Mouse (Mus musculus): ENCODE measurements at regions not wholly inside any gene's neighbourhood (a gene's known extent, or its start where the extent isn't known, plus 50 kb on each side); places are given as distances from the start of the nearest gene placed in this dataset.

GRCm38 (mm10) chr6:13758946-13759345, 80.8 kb downstream of the Gpr85 start:
- TF ChIP-seq CTCF (conservative IDR thresholded peaks at IDR 0.05; ENCODE audit: low read length): no peak; the same call in 1 of the 2 replicates
- TF ChIP-seq NANOG (IDR thresholded peaks at IDR 0.05; ENCODE audit: borderline replicate concordance, low read length): no peak
- no peak for TF ChIP-seq POU5F1 (IDR thresholded peaks at IDR 0.05; ENCODE audit: borderline replicate concordance, low read length)
